Mouse (Mus musculus) myocyte (in vitro differentiated cells): ENCODE measurements around the gene Wdr25.

Source experiments
- MYOG ChIP-seq, 3 experiments: IDR thresholded peaks; one replicate each; pipeline ENCODE4 v1.6.1; 2011; ENCODE audit warnings: control low read depth in 2 of 3, low read depth in 2 of 3, mild to moderate bottlenecking in 2 of 3; ENCODE audit not compliant: insufficient read length in 2 of 3, control insufficient read depth in 1 of 3, insufficient read depth in 1 of 3
- POLR2A ChIP-seq: IDR thresholded peaks from one replicate; pipeline ENCODE4 v1.6.1; 2011; ENCODE audit warnings: low read depth, mild to moderate bottlenecking, control low read depth, moderate library complexity; ENCODE audit not compliant: insufficient read length
- POLR2AphosphoS2 ChIP-seq: IDR thresholded peaks from one replicate; pipeline ENCODE4 v1.6.1; 2011; ENCODE audit warnings: low read depth, control low read depth; ENCODE audit not compliant: insufficient read length
- TCF12 ChIP-seq: IDR thresholded peaks from one replicate; pipeline ENCODE4 v1.6.1; 2011; ENCODE audit warnings: mild to moderate bottlenecking, control low read depth; ENCODE audit not compliant: poor library complexity, insufficient read depth, severe bottlenecking
- USF1 ChIP-seq: IDR thresholded peaks from one replicate; pipeline ENCODE4 v1.6.1; 2011; ENCODE audit warnings: low read depth, mild to moderate bottlenecking, control low read depth, moderate library complexity

DNA sequence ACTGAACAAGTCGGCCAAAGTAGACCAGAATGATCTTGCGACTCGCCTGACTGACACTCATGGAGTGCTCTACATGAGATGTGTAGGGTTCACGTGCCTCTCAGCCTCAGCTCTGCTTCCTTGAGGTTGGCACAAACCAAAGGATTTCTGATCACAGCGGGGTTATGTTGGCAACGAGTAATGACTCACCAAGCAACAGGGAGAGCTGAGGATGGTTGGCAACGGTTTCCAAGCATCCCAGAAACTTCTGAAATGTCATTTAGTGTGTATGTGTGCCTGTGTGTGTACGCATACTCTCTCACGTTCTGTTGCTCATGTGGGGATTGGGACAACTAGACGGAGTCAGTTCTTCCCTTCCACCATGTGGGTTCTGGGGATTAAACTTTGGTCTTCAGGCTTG, 74.6 kb downstream of the Wdr25 start:
- TF ChIP-seq MYOG (IDR thresholded peaks at IDR 0.05; ENCODE audit: control insufficient read depth in 1 of 3, insufficient read depth in 1 of 3, insufficient read length in 2 of 3, low read depth in 2 of 3) = no peak
- TF ChIP-seq POLR2AphosphoS2 = no peak
- no peak for TF ChIP-seq POLR2A
- no peak for TF ChIP-seq USF1
- TF ChIP-seq TCF12 = no peak
